Mouse (Mus musculus) embryonic fibroblast, embryonic 13.5 days (primary cell): ENCODE results near the gene Igf2r.

ENCODE experiments used
- CTCF ChIP-seq: IDR thresholded peaks from 2 replicates; pipeline ENCODE4 v1.5.1; 2011; ENCODE audit warnings: mild to moderate bottlenecking, control low read depth, low read length, moderate library complexity, borderline replicate concordance; ENCODE audit not compliant: insufficient read depth
- POLR2A ChIP-seq: IDR thresholded peaks from 2 replicates; pipeline ENCODE4 v1.6.1; 2011; ENCODE audit warnings: low read depth, mild to moderate bottlenecking, control low read depth, low read length, moderate library complexity

GRCm38 (mm10) chr17:12745761-12746160 is 23.7 kb downstream of the Igf2r start:
- no peak for TF ChIP-seq POLR2A
- TF ChIP-seq CTCF = no peak
